Mouse (Mus musculus): ENCODE measurements around the gene Gins2. TPM values are rescaled to one million over a fixed set of nuclear protein-coding genes. Genes with fewer than 3 reads are reported as not detected.

Gene Gins2
- polyA plus RNA-seq, 1 experiment from 2014 or later: 17.5 TPM

DNA sequence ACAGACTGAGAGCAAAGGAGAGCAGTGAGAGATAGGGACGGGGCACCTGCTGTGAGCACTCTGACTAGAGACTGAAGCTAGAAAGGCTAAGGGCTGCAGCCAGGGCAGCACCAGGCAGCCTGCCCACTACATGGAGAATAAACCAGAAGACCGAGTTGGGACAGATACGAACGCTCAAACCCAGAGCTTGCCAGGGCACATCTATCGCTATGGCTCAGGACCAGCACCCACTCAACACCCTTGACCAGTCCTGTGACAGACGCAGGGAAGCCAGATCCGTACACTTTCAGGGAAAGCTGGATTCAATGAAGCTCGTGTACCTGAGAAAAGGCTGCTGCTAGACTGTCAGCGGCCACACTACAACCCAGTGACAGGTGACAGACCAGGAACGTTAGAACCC, 3.6 kb downstream of the Gins2 start:
- Histone ChIP-seq H3K4me2 (replicated peaks) (no peak overlapping the region), H3K4me1 (replicated peaks; ENCODE audit: control insufficient read depth, insufficient read depth, low read length) (peaks cover 9% of the 10 kb centered on the region; the same call in 1 of the 2 replicates), H3K27me3 (ENCODE audit: control insufficient read depth, insufficient read depth, low read length) (no peaks in the 10 kb centered on the region), H3K36me3 (replicated peaks; ENCODE audit: control insufficient read depth, insufficient read depth) (peaks cover 11% of the 10 kb centered on the region), H3K9ac (no peak overlapping the region), H3K4me3 (replicated peaks; ENCODE audit: low read length) (no peak overlapping the region), H3K27ac (no peak overlapping the region), H3K9me3 (ENCODE audit: control insufficient read depth, low read length) (no peaks in the 10 kb centered on the region)
- 94% methylated on average over 10 of the region's 10 CpGs for WGBS
- ATAC-seq (ENCODE audit: low FRiP score): no peak
- no peak for DNase-seq (ENCODE audit: low spot score)

DNA sequence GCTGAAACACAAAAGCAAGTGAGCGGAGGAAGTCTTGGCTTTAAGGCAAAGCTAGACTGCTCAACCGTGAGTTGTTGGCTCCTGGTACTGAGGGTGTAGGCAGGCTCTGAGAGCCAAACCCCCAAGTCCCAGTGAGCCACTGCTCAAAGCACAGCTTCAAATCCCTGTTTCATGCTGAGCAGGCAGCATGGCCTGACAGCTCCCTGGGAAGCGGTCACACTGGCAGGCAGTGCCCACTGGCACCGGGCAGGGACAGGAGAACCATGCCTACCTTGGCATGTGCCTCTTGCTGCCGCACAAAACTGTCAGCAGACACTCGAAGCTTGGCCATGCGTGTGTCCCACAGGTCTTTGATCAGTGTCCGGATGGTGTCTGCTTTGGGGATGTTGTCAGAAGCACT, 7.3 kb downstream of the Gins2 start:
- no peaks in the 10 kb centered on the region; the same call in 1 of the 2 replicates for H3K4me1 ChIP-seq (replicated peaks; ENCODE audit: control insufficient read depth, insufficient read depth, low read length)
- H3K27me3 ChIP-seq (ENCODE audit: control insufficient read depth, insufficient read depth, low read length): no peaks in the 10 kb centered on the region
- ATAC-seq (ENCODE audit: low FRiP score) (no peak), DNase-seq (ENCODE audit: low spot score) (no peak)
- no peak overlapping the region for H3K4me2 ChIP-seq (replicated peaks)
- no peak overlapping the region for H3K4me3 ChIP-seq (replicated peaks; ENCODE audit: low read length)
- no peak overlapping the region for H3K27ac ChIP-seq
- no peak overlapping the region for H3K9ac ChIP-seq
- peaks cover 48% of the 10 kb centered on the region for H3K36me3 ChIP-seq (replicated peaks; ENCODE audit: control insufficient read depth, insufficient read depth)
- H3K9me3 ChIP-seq (ENCODE audit: control insufficient read depth, low read length): no peaks in the 10 kb centered on the region
- WGBS: 92% methylated on average over 8 of the region's 8 CpGs

DNA sequence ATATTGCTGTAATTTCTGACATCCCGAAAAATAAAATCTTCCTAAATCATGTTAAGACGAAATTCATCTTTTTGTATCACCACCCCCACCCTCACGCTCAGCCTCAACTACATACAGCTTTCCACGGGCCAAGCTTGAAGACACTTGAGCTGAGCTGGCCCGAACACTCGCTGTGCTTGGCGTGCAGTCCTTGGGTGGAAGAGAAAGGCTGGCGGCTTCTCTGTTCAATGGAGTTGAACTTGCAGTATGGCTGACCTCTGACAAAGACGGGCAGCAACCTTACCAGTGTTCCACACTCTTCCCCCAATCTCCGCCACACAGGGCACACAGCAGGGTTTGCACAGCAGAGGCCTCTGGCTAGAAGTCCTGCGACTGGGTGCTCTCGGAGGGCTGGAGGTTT, 7.8 kb downstream of the Gins2 start:
- H3K4me3 ChIP-seq (replicated peaks; ENCODE audit: low read length): no peak overlapping the region
- H3K4me2 ChIP-seq (replicated peaks): no peak overlapping the region
- H3K9ac ChIP-seq: no peak overlapping the region
- DNase-seq (ENCODE audit: low spot score): no peak
- WGBS: 92% methylated on average over 12 of the region's 12 CpGs
- H3K9me3 ChIP-seq (ENCODE audit: control insufficient read depth, low read length): no peaks in the 10 kb centered on the region
- H3K36me3 ChIP-seq (replicated peaks; ENCODE audit: control insufficient read depth, insufficient read depth): peaks cover 53% of the 10 kb centered on the region
- H3K27ac ChIP-seq: no peak overlapping the region
- H3K4me1 ChIP-seq (replicated peaks; ENCODE audit: control insufficient read depth, insufficient read depth, low read length): no peaks in the 10 kb centered on the region; the same call in 1 of the 2 replicates
- no peak for ATAC-seq (ENCODE audit: low FRiP score)
- no peaks in the 10 kb centered on the region for H3K27me3 ChIP-seq (ENCODE audit: control insufficient read depth, insufficient read depth, low read length)

- ATAC-seq (ENCODE audit: low FRiP score) (no peak), DNase-seq (ENCODE audit: low spot score) (no peak)
- Histone ChIP-seq H3K4me1 (replicated peaks; ENCODE audit: control insufficient read depth, insufficient read depth, low read length) (no peaks in the 10 kb centered on the region; the same call in 1 of the 2 replicates), H3K27ac (no peak overlapping the region), H3K9ac (no peak overlapping the region), H3K4me2 (replicated peaks) (no peak overlapping the region), H3K27me3 (ENCODE audit: control insufficient read depth, insufficient read depth, low read length) (no peaks in the 10 kb centered on the region), H3K36me3 (replicated peaks; ENCODE audit: control insufficient read depth, insufficient read depth) (peaks cover 62% of the 10 kb centered on the region), H3K4me3 (replicated peaks; ENCODE audit: low read length) (no peak overlapping the region), H3K9me3 (ENCODE audit: control insufficient read depth, low read length) (no peaks in the 10 kb centered on the region)
- WGBS: 85% methylated on average over 8 of the region's 8 CpGs
These were observed 8.6 kb downstream of the Gins2 start for GRCm38 (mm10) chr8:120580336-120581000.

- ATAC-seq (ENCODE audit: low FRiP score) (no peak), DNase-seq (ENCODE audit: low spot score) (no peak)
- peaks cover 86% of the 10 kb centered on the region for H3K36me3 ChIP-seq (replicated peaks; ENCODE audit: control insufficient read depth, insufficient read depth)
- H3K4me1 ChIP-seq (replicated peaks; ENCODE audit: control insufficient read depth, insufficient read depth, low read length): no peaks in the 10 kb centered on the region
- no peak overlapping the region for H3K4me2 ChIP-seq (replicated peaks)
- H3K9me3 ChIP-seq (ENCODE audit: control insufficient read depth, low read length): no peaks in the 10 kb centered on the region
- H3K27me3 ChIP-seq (ENCODE audit: control insufficient read depth, insufficient read depth, low read length): no peaks in the 10 kb centered on the region
- H3K27ac ChIP-seq: no peak overlapping the region
- no peak overlapping the region for H3K9ac ChIP-seq
- no peak overlapping the region for H3K4me3 ChIP-seq (replicated peaks; ENCODE audit: low read length)
- 76% methylated on average over 17 of the region's 17 CpGs for WGBS
These were observed 11.3 kb downstream of the Gins2 start for GRCm38 (mm10) chr8:120577821-120578220.

DNA sequence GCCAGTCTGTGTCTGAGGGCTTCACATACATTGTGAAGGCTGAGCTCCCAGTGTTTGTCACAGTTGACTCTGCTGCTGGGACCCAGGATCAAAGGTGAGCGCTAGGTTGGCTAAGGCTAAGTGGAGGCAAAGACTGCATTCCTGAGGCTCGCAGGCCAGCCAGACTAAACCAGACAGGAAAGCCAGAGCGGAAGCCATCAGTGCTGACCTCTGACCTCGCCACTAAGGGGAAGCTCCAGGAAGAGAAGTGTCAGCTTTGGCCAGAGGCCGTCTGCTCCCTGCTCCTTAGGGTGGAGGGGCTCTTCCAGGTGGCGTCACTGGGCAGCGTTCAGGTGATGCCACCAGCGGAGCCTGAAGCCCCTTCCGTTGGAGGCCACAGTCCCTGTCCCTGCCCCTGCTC, 13.3 kb downstream of the Gins2 start:
- Histone ChIP-seq H3K4me2 (replicated peaks) (no peak overlapping the region), H3K9me3 (ENCODE audit: control insufficient read depth, low read length) (no peaks in the 10 kb centered on the region), H3K27ac (no peak overlapping the region), H3K4me1 (replicated peaks; ENCODE audit: control insufficient read depth, insufficient read depth, low read length) (no peaks in the 10 kb centered on the region), H3K36me3 (replicated peaks; ENCODE audit: control insufficient read depth, insufficient read depth) (peaks cover 100% of the 10 kb centered on the region), H3K9ac (no peak overlapping the region), H3K27me3 (ENCODE audit: control insufficient read depth, insufficient read depth, low read length) (no peaks in the 10 kb centered on the region), H3K4me3 (replicated peaks; ENCODE audit: low read length) (no peak overlapping the region)
- DNase-seq (ENCODE audit: low spot score) (no peak), ATAC-seq (ENCODE audit: low FRiP score) (no peak)
- 69% methylated on average over 9 of the region's 9 CpGs for WGBS

DNA sequence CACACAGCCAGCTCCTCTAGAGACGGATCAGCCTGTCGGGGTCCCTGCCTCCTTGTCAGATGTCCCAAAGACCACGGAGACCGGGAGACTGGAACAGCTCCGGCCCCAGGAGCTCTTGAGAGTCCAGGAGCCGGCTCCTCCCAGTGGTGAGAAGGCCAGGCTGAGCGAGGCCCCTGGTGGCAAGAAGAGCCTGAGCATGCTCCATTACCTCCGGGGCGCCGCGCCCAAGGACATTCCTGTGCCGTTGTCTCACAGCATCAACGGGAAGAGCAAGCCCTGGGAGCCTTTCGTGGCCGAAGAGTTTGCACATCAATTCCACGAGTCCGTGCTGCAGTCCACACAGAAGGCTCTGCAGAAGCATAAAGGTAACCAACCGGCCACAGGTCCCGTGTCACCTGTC, 14.2 kb downstream of the Gins2 start:
- ATAC-seq (ENCODE audit: low FRiP score) (no peak), DNase-seq (ENCODE audit: low spot score) (no peak)
- H3K27ac ChIP-seq: no peak overlapping the region
- H3K9ac ChIP-seq: no peak overlapping the region
- no peaks in the 10 kb centered on the region for H3K9me3 ChIP-seq (ENCODE audit: control insufficient read depth, low read length)
- WGBS: 76% methylated on average over 19 of the region's 19 CpGs
- no peak overlapping the region for H3K4me3 ChIP-seq (replicated peaks; ENCODE audit: low read length)
- H3K4me2 ChIP-seq (replicated peaks): no peak overlapping the region
- H3K4me1 ChIP-seq (replicated peaks; ENCODE audit: control insufficient read depth, insufficient read depth, low read length): 0 out of 2 replicates have a peak, but pooled peaks cover 3% of the 10 kb centered on the region
- no peaks in the 10 kb centered on the region for H3K27me3 ChIP-seq (ENCODE audit: control insufficient read depth, insufficient read depth, low read length)
- H3K36me3 ChIP-seq (replicated peaks; ENCODE audit: control insufficient read depth, insufficient read depth): peaks cover 100% of the 10 kb centered on the region

DNA sequence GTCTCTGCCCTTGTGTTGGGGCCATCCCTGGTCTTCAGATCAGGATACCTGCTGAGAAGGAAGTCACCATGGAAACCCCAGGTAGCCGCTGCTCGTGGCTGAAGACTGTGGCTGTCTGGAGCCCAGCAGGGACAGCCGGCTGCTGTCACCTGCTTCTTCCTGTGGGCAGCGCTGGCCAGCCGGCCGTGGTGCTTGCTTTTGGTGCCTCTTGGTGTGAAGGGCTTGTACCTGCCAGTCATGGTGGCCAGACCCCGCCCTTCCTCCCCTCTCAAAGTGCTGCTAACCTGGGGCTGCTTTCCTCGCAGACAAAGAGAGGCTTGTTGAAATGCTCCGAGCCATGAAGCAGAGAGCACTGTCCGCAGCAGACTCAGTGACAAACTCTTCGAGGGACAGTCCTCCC, 15.2 kb downstream of the Gins2 start:
- peaks cover 99% of the 10 kb centered on the region for H3K36me3 ChIP-seq (replicated peaks; ENCODE audit: control insufficient read depth, insufficient read depth)
- WGBS: 60% methylated on average over 11 of the region's 11 CpGs
- H3K9ac ChIP-seq: no peak overlapping the region
- H3K9me3 ChIP-seq (ENCODE audit: control insufficient read depth, low read length): no peaks in the 10 kb centered on the region
- H3K27me3 ChIP-seq (ENCODE audit: control insufficient read depth, insufficient read depth, low read length): no peaks in the 10 kb centered on the region
- H3K4me1 ChIP-seq (replicated peaks; ENCODE audit: control insufficient read depth, insufficient read depth, low read length): 0 out of 2 replicates have a peak, but pooled peaks cover 3% of the 10 kb centered on the region
- ATAC-seq (ENCODE audit: low FRiP score) (no peak), DNase-seq (ENCODE audit: low spot score) (no peak)
- H3K4me3 ChIP-seq (replicated peaks; ENCODE audit: low read length): no peak overlapping the region
- H3K4me2 ChIP-seq (replicated peaks): no peak overlapping the region
- H3K27ac ChIP-seq: no peak overlapping the region

DNA sequence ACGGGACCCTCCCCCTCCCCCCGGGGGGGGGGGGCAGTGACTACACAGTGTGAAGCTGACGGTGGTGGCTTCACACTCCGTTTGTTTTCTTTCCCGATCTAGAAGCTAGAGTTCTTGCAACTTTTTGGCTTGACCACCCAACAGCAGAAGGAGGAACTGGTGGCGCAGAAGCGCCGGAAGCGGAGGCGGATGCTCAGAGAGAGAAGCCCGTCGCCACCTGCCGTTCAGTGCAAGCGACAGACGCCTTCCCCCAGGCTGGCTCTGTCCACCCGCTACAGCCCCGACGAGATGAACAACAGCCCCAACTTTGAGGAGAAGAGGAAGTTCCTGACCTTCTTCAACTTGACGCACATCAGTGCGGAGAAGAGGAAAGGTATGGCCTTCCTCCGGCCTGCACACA, 16.6 kb downstream of the Gins2 start:
- 81% methylated on average over 21 of the region's 21 CpGs for WGBS
- DNase-seq (ENCODE audit: low spot score) (no peak), ATAC-seq (ENCODE audit: low FRiP score) (no peak)
- Histone ChIP-seq H3K36me3 (replicated peaks; ENCODE audit: control insufficient read depth, insufficient read depth) (peaks cover 99% of the 10 kb centered on the region), H3K27ac (no peak overlapping the region), H3K27me3 (ENCODE audit: control insufficient read depth, insufficient read depth, low read length) (no peaks in the 10 kb centered on the region), H3K9me3 (ENCODE audit: control insufficient read depth, low read length) (no peaks in the 10 kb centered on the region), H3K9ac (no peak overlapping the region), H3K4me1 (replicated peaks; ENCODE audit: control insufficient read depth, insufficient read depth, low read length) (0 out of 2 replicates have a peak, but pooled peaks cover 3% of the 10 kb centered on the region), H3K4me2 (replicated peaks) (no peak overlapping the region), H3K4me3 (replicated peaks; ENCODE audit: low read length) (no peak overlapping the region)

DNA sequence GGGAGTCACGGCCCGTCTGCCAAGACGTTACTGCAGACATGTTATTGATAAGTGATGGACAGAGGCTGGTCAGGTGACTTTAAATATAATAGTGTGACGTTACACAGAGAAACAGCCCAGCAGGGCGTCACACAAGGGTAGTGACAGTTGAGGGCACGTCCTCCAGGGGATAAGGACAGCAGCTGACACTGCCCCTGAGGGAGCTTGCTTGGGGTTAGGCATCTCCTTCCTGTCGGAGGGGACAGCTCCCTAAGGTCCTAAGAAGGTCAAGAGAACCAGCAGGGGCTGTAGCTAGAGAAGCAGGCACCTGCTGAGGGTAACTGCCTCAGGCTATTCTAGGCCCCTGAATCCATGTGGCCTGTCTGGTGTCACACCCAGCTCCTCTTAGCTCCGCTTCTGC, 17.5 kb downstream of the Gins2 start:
- no peak overlapping the region for H3K9ac ChIP-seq
- H3K4me1 ChIP-seq (replicated peaks; ENCODE audit: control insufficient read depth, insufficient read depth, low read length): 0 out of 2 replicates have a peak, but pooled peaks cover 3% of the 10 kb centered on the region
- H3K27ac ChIP-seq: no peak overlapping the region
- no peaks in the 10 kb centered on the region for H3K27me3 ChIP-seq (ENCODE audit: control insufficient read depth, insufficient read depth, low read length)
- H3K9me3 ChIP-seq (ENCODE audit: control insufficient read depth, low read length): no peaks in the 10 kb centered on the region
- H3K36me3 ChIP-seq (replicated peaks; ENCODE audit: control insufficient read depth, insufficient read depth): peaks cover 99% of the 10 kb centered on the region
- DNase-seq (ENCODE audit: low spot score) (no peak), ATAC-seq (ENCODE audit: low FRiP score) (no peak)
- H3K4me2 ChIP-seq (replicated peaks): no peak overlapping the region
- WGBS: 66% methylated on average over 8 of the region's 8 CpGs
- H3K4me3 ChIP-seq (replicated peaks; ENCODE audit: low read length): no peak overlapping the region
